Mouse (Mus musculus): ENCODE measurements at regions not wholly inside any gene's neighbourhood (a gene's known extent, or its start where the extent isn't known, plus 50 kb on each side); places are given as distances from the start of the nearest gene placed in this dataset.
"Not testable (repeated sequence)": the region's sequence is repeated elsewhere in the genome, so short reads cannot be mapped to it uniquely, and the experiment has no call there.

GRCm38 (mm10) chr3:78573299-78573698, 713.0 kb downstream of the Rapgef2 start:
- in situ Hi-C loops (cut with MboI, MseI) = no loop called here

GRCm38 (mm10) chr3:78564926-78565325, 721.4 kb downstream of the Rapgef2 start:
- in situ Hi-C loops (cut with MboI, MseI) = not testable (repeated sequence)
